Comparison of ENCODE assay signal across 8 mouse cellular contexts in the genomic region with DNA sequence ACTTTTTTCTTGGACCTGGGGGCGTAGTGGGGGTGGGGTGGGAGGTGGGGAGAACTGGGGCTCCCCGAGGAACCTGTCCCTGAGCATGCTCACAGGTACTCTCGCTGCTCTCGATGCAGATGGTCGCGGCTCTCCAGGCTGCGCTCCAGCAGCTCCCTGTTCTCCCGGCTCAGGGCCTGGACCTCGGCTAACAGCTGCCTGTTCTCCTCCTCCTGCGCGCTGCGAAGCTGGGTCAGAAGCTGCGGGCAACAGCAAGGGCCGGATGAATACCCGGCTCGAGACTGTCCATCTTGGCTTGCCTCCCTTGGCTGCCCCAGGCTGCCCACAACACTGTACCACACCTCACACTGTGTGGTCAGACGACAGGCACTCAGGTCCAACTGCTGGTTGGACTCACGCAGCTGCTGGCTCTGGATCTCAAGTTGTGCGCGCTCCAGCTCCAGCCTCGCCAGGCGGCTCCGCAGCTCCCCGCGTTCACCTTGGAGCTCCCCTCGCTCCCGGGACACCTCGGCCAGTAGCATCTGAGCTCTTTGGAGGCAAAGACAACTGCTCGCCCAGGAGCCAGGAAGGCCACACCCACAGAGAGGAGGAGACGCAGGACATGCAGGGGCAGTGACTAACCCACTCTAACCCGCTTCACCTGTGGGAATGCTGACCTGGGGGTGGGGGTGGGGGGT. TPM values are rescaled to one million over a fixed set of nuclear protein-coding genes. Genes with fewer than 3 reads are reported as not detected.
DNase-seq lines count a peak whose midpoint lies in the region; ATAC-seq and TF ChIP-seq lines count a peak whose summit lies in the region.
"Had no signal": no experiment of that assay in that cellular context is flagged by ENCODE, and none has a peak within 500 bp of the region (broad histone marks: within the 10 kb centered on the region; RNA-seq: fewer than 3 reads in every experiment).

No protein-coding gene starts in this region.

- no peaks in the 10 kb centered on the region for H3K36me3 ChIP-seq in lung, postnatal 0 days (ENCODE audit: insufficient read depth, low read length)
- H3K36me3 ChIP-seq in forebrain, embryonic 14.5 days (ENCODE audit: control insufficient read depth, insufficient read depth, low read length): no peaks in the 10 kb centered on the region
- no peaks in the 10 kb centered on the region for H3K36me3 ChIP-seq in stomach, embryonic 15.5 days

- H3K9me3 ChIP-seq in lung, postnatal 0 days (ENCODE audit: low read length): no peaks in the 10 kb centered on the region
- no peaks in the 10 kb centered on the region for H3K9me3 ChIP-seq in forebrain, embryonic 14.5 days (replicated peaks; ENCODE audit: control insufficient read depth, low read length)
- H3K9me3 ChIP-seq in stomach, embryonic 15.5 days: no peaks in the 10 kb centered on the region

- no peak overlapping the region for H3K27ac ChIP-seq in lung, postnatal 0 days (ENCODE audit: low read length)
- no peak overlapping the region for H3K27ac ChIP-seq in forebrain, embryonic 14.5 days (ENCODE audit: low read depth, low read length)
- H3K27ac ChIP-seq in stomach, embryonic 15.5 days: no peak overlapping the region
- H3K27ac ChIP-seq: liver, embryonic 14.5 days had no signal

- no peaks in the 10 kb centered on the region for H3K4me1 ChIP-seq in lung, postnatal 0 days (ENCODE audit: insufficient read depth, low read depth, low read length)
- no peaks in the 10 kb centered on the region for H3K4me1 ChIP-seq in forebrain, embryonic 14.5 days (ENCODE audit: control insufficient read depth, insufficient read depth, low read length)
- H3K4me1 ChIP-seq in stomach, embryonic 15.5 days: peaks cover 8% of the 10 kb centered on the region

- no peak for DNase-seq in lung, postnatal 0 days (ENCODE audit: low spot score)
- no peak for DNase-seq in lung, postnatal 10 days
- DNase-seq in forebrain, embryonic 14.5 days (ENCODE audit: low spot score): no peak
- DNase-seq in kidney, postnatal 25 days: peak; percentile 35
- DNase-seq in right cerebral cortex, postnatal 36 days (ENCODE audit: low spot score in 2 of 2): no peak

- H3K4me2 ChIP-seq in lung, postnatal 0 days (replicated peaks; ENCODE audit: low read depth, low read length): peak overlapping the region; percentile 38
- H3K4me2 ChIP-seq in forebrain, embryonic 14.5 days (ENCODE audit: low read length): peak overlapping the region; percentile 33
- H3K4me2 ChIP-seq in stomach, embryonic 15.5 days: peak overlapping the region; percentile 48

- WGBS in lung, postnatal 0 days: 10% methylated on average over 31 of the region's 31 CpGs
- 3% methylated on average over 31 of the region's 31 CpGs for WGBS in forebrain, embryonic 14.5 days
- WGBS in stomach, embryonic 15.5 days: 7% methylated on average over 31 of the region's 31 CpGs

- no peak overlapping the region for H3K9ac ChIP-seq in lung, postnatal 0 days (replicated peaks; ENCODE audit: low read depth)
- peak overlapping the region; percentile 25; the same call in 1 of the 2 replicates for H3K9ac ChIP-seq in forebrain, embryonic 14.5 days (ENCODE audit: low read length)
- H3K9ac ChIP-seq in stomach, embryonic 15.5 days: no peak overlapping the region
- H3K9ac ChIP-seq: liver, embryonic 14.5 days had no signal

- TF ChIP-seq EP300 in lung, postnatal 0 days (IDR thresholded peaks at IDR 0.05): no peak

- H3K27me3 ChIP-seq in lung, postnatal 0 days (replicated peaks; ENCODE audit: insufficient read depth, low read length): peaks cover 17% of the 10 kb centered on the region
- peaks cover 28% of the 10 kb centered on the region for H3K27me3 ChIP-seq in forebrain, embryonic 14.5 days (replicated peaks; ENCODE audit: control insufficient read depth, insufficient read depth, low read length)
- peaks cover 39% of the 10 kb centered on the region for H3K27me3 ChIP-seq in stomach, embryonic 15.5 days (replicated peaks)

- peak overlapping the region; percentile 12; the same call in 1 of the 2 replicates for H3K4me3 ChIP-seq in lung, postnatal 0 days (ENCODE audit: low read depth, low read length)
- 0 out of 2 replicates have a peak overlapping the region, but pooled peaks have one; percentile 2 for H3K4me3 ChIP-seq in forebrain, embryonic 14.5 days (ENCODE audit: low read depth, low read length)
- H3K4me3 ChIP-seq in stomach, embryonic 15.5 days (replicated peaks): peak overlapping the region; percentile 14; the same call in 1 of the 2 replicates

- no peak for TF ChIP-seq CTCF in lung, postnatal 0 days (IDR thresholded peaks at IDR 0.05)

- peak; percentile 48 for ATAC-seq in lung, postnatal 0 days
- no peak for ATAC-seq in forebrain, embryonic 14.5 days
- no peak for ATAC-seq in stomach, embryonic 15.5 days (ENCODE audit: insufficient read depth, low FRiP score, low read depth)
- no peak for ATAC-seq in megakaryocyte-erythroid progenitor cell, adult 5-6 weeks (replicated peaks; ENCODE audit: low FRiP score, low TSS enrichment, poor library complexity, severe bottlenecking)

RNA-seq across cellular contexts. Expression of a gene that starts 7.5 kb away (rescaled TPM):
- 36.7 and 40.6 TPM in 2 replicates for polyA plus RNA-seq in lung, postnatal 0 days (2015; fragmentation: Nextera tagmentation; extraction: Ambion mirVana)
- 3.0 and 7.0 TPM in 2 replicates for polyA plus RNA-seq in forebrain, embryonic 14.5 days (2014; fragmentation: Nextera tagmentation; extraction: Ambion mirVana)
- 28.1 and 30.1 TPM in 2 replicates for polyA plus RNA-seq in stomach, embryonic 15.5 days (2015; fragmentation: Nextera tagmentation; extraction: Ambion mirVana)
- 7.3 and 9.4 TPM in 2 replicates for total RNA-seq in megakaryocyte-erythroid progenitor cell, adult 5-6 weeks (2014; fragmentation: Nextera tagmentation)
- 5.4 and 10.2 TPM in 2 replicates for total RNA-seq in megakaryocyte-erythroid progenitor cell, adult 5-6 weeks (2017)

RNA-seq across cellular contexts. Expression of a gene that starts 10.0 kb away (rescaled TPM):
- polyA plus RNA-seq in lung, postnatal 0 days (2015; fragmentation: Nextera tagmentation; extraction: Ambion mirVana): 2.9 and 6.3 TPM in 2 replicates
- polyA plus RNA-seq in forebrain, embryonic 14.5 days (2014; fragmentation: Nextera tagmentation; extraction: Ambion mirVana): 0.07 and 0.37 TPM in 2 replicates
- 1.7 and 1.9 TPM in 2 replicates for polyA plus RNA-seq in stomach, embryonic 15.5 days (2015; fragmentation: Nextera tagmentation; extraction: Ambion mirVana)
- 10.1 and 17.8 TPM in 2 replicates for total RNA-seq in megakaryocyte-erythroid progenitor cell, adult 5-6 weeks (2014; fragmentation: Nextera tagmentation)
- 14.9 and 17.8 TPM in 2 replicates for total RNA-seq in megakaryocyte-erythroid progenitor cell, adult 5-6 weeks (2017)

Comparison
In these comparisons a context has a peak if more than half of its experiments do, and no peak if none do; other contexts are left out.
1. DNase-seq: peak in kidney, postnatal 25 days (2 of 2); none in lung, postnatal 0 days (single experiment), lung, postnatal 10 days (single experiment), forebrain, embryonic 14.5 days (single experiment) and right cerebral cortex, postnatal 36 days (0 of 2).
2. Peak in every context shown above with its lines, with median percentiles within 50 percentile points of each other: H3K4me2 ChIP-seq and H3K4me3 ChIP-seq.